Mouse (Mus musculus): Measurements from ENCODE around the gene Usp18.

Gene Usp18

GRCm38 (mm10) chr6:121245127-121246036 is at the start of gene Usp18:
TSS of gene Usp18 (plus strand) at chr6:121245906.
- peak; percentile 90 for DNase-seq

- DNase-seq: peak; percentile 61
Measured at GRCm38 (mm10) chr6:121197807-121198365, 47.8 kb upstream of the Usp18 start.

GRCm38 (mm10) chr6:121200458-121200857 is 45.2 kb upstream of the Usp18 start:
- DNase-seq: no peak

- no peak for DNase-seq
Measured at GRCm38 (mm10) chr6:121202026-121202425, 43.7 kb upstream of the Usp18 start.

- DNase-seq: no peak
Measured at GRCm38 (mm10) chr6:121206481-121206880, 39.2 kb upstream of the Usp18 start.

GRCm38 (mm10) chr6:121209584-121209983 is 36.1 kb upstream of the Usp18 start:
- no peak for DNase-seq

GRCm38 (mm10) chr6:121210149-121210925 is 35.4 kb upstream of the Usp18 start, which contains the start of gene Tuba8:
TSS of gene Tuba8 (plus strand) at chr6:121210696.
- peak; percentile 61 for DNase-seq

- peak; percentile 26 for DNase-seq
Measured at GRCm38 (mm10) chr6:121210926-121211289, 34.8 kb upstream of the Usp18 start.

GRCm38 (mm10) chr6:121211743-121212142 is 34.0 kb upstream of the Usp18 start:
- DNase-seq: no peak

GRCm38 (mm10) chr6:121212988-121213387 is 32.7 kb upstream of the Usp18 start:
- no peak for DNase-seq

- no peak for DNase-seq
Measured at GRCm38 (mm10) chr6:121214221-121214620, 31.5 kb upstream of the Usp18 start.

GRCm38 (mm10) chr6:121214667-121215330 is 30.9 kb upstream of the Usp18 start:
- DNase-seq: no peak

GRCm38 (mm10) chr6:121215336-121215735 is 30.4 kb upstream of the Usp18 start:
- DNase-seq: no peak

- DNase-seq: no peak
Measured at GRCm38 (mm10) chr6:121215896-121216295, 29.8 kb upstream of the Usp18 start.

GRCm38 (mm10) chr6:121216589-121217255 is 29.0 kb upstream of the Usp18 start:
- DNase-seq: no peak

GRCm38 (mm10) chr6:121218002-121218401 is 27.7 kb upstream of the Usp18 start:
- no peak for DNase-seq

- no peak for DNase-seq
Measured at GRCm38 (mm10) chr6:121219406-121219805, 26.3 kb upstream of the Usp18 start.

GRCm38 (mm10) chr6:121220181-121220580 is 25.5 kb upstream of the Usp18 start:
- no peak for DNase-seq

- no peak for DNase-seq
Measured at GRCm38 (mm10) chr6:121221876-121222597, 23.7 kb upstream of the Usp18 start.

- no peak for DNase-seq
Measured at GRCm38 (mm10) chr6:121223001-121223400, 22.7 kb upstream of the Usp18 start.

GRCm38 (mm10) chr6:121224067-121224466 is 21.6 kb upstream of the Usp18 start:
- no peak for DNase-seq

- peak; percentile 27 for DNase-seq
Measured at GRCm38 (mm10) chr6:121224993-121225392, 20.7 kb upstream of the Usp18 start.
